Mouse (Mus musculus) cerebellum, adult 2 months (tissue): Measurements from ENCODE around the gene Fbxw7.
"Not testable (repeated sequence)": the region's sequence is repeated elsewhere in the genome, so short reads cannot be mapped to it uniquely, and the experiment has no call there.

Experiments
- CTCF ChIP-seq: fragments of 200-500 bp; IDR thresholded peaks from 2 replicates; pipeline ENCODE4 v1.5.1; 2011; ENCODE audit warnings: low read depth, mild to moderate bottlenecking, control low read depth, low read length, moderate library complexity, borderline replicate concordance; ENCODE audit not compliant: insufficient read depth
- POLR2A ChIP-seq: fragments of 200-500 bp; IDR thresholded peaks from 2 replicates; pipeline ENCODE4 v1.6.1; 2011; ENCODE audit warnings: low read length, control low read depth, borderline replicate concordance; ENCODE audit not compliant: insufficient read depth

DNA sequence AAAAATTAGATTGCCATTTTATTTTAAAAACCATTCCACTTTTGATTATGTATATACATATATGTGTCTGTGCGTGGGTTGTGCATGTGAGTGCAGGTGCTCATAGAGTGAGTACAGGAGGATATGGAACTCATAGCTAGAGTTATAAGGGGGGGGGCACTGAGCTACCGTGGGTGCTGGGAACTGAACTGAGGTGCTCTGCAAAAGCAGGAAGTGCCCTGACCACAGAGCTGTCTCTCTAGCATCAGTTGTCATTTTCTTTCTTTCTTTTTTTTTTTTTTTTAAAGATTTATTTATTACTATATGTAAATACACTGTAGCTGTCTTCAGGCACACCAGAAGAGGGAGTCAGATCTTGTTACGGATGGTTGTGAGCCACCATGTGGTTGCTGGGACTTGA, 46.7 kb downstream of the Fbxw7 start:
- not testable (repeated sequence) for TF ChIP-seq CTCF, POLR2A
